Mouse (Mus musculus) heart, postnatal 4 days (tissue): ENCODE data around the gene Cbln4. TPM values are rescaled to one million over a fixed set of nuclear protein-coding genes. Genes with fewer than 3 reads are reported as not detected.

ENCODE experiments used
- DNase-seq: peaks from one replicate; pipeline ENCODE4 v3.0.0; 2021
- total RNA-seq, 2 experiments: library from RNA; stranded (reverse); gene quantifications; 2 replicates each; pipeline ENCODE4 v1.2.3; 2021

Cbln4 gene
- total RNA-seq, result not detected

DNA sequence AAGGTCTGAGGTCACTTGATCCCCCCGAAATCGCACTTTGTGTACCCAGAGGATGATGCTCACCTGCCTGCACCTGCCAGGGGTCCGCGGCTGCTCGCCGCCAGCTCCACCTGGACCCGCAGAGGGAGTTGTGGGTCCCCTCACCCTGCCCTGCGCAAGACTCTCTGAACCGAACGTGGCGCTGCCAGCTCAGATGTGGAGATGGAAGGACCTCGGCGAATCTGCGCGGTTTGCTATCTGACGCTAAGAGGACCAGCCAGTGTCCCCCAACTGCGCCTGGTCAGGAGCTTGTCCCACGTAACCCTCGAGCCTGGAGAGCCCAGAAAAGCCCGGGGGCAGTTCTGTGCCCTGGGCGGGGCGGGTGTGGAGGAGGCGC lies at the start of gene Cbln4:
TSS of gene Cbln4 (minus strand) at position 232 of the 376 bp plus-strand sequence.
- no peak for DNase-seq

DNA sequence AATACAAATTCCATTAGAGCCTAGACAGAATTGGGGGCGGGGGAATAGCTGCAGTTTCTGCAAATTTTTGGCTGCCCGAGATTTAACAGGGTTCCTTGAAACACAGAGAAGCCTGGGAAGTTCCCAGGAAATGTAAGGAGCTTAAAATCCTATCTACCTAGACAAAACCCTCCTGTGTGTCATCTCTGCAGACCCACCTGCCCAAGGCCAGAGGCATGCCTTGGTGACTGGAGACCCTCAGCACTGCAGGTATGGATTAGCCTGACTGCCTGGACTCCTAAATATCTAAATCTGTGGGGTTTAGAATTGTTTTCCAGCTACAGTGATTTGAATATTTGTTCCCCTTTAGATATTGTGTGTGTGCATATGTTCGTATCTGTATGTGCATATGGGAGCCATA lies 35.3 kb upstream of the Cbln4 start:
- DNase-seq, result no peak

DNA sequence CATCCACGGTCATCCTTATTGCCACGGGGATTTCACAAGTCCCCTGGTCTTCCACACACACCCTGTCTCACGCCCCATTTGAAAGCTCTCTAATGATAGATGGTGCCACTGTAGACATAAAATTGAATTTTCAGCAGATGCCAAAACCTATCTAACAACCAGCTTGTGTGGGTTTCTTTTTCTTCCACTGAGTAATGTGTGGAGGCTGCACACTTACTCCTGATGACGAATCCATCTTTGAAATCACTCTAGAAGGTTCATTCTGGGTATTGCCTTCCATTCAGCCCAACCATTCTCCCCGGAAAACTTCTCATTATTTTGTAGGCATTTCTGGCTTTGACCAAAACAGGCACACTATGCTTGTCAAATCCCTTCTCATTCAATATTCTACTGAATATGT lies 33.0 kb upstream of the Cbln4 start:
- DNase-seq, result no peak

DNA sequence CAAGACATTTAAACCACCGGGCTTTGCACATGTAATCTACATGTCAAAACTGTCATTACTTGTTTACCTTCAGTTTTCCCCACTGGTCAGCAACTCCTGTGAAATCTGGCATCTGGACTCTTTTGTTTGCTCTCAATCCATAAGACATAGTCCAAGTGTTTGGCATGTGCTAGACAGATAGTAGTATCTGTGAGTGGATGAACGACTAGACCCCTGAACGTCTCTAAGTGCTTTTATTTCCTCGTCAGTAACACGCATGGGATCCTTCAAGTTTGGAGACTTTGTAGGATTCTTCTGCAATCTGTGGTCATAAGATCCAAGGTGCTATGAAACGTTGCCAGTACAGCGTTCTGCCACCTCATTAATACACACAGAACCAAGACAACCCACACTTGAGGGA lies 19.6 kb upstream of the Cbln4 start:
- DNase-seq, result no peak

DNA sequence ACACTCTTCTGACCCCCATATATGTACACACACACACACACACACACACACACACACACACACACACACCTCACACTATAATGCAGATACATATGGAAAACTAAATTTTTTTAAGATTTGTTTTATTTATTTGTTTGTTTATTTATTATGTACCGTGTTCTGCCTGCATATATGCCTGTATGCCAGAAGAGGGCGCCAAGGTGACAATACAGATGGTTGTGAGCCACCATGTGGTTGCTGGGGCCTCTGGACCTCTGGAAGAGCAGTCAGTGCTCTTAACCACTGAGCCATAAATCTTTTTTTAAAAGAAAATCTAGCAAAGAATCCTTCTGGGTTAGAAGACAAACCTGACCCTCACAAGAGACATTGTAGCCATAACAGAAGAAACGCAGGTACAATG lies 16.5 kb upstream of the Cbln4 start:
- DNase-seq, result no peak

DNA sequence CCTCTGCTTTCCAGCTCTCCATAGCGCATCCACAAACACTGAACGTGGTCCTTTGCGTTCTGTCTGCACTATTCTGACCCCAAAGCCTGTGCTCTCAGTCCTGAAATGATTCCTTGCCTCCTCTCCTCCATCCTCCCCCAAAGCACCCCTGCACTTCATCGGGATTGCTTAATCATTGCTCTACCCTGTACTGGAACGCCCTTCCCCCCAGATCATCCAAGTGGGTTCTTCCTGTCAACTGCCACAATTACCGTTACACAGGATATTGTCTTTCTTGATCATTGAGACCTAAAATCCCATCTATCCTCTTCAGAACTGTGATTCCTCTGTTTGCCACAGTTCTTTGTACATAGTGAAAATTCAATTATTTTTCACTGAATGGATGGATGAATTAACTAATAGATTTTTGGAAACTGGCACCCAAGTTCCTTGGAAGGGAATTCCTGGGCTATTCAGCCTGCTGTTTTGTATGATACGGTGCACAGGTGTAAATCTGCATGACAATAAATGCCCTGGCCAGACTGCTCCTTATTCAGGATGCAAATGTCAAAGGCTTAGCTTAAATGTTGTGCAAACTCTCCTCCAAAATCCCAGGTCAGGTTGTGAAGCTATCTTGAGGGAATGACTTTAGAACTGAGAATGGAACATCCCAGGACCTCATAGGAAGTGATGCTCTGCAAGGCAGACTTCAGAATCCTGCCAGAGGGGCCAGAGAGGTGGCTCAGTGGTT lies 15.8 kb upstream of the Cbln4 start:
- DNase-seq, result no peak

DNA sequence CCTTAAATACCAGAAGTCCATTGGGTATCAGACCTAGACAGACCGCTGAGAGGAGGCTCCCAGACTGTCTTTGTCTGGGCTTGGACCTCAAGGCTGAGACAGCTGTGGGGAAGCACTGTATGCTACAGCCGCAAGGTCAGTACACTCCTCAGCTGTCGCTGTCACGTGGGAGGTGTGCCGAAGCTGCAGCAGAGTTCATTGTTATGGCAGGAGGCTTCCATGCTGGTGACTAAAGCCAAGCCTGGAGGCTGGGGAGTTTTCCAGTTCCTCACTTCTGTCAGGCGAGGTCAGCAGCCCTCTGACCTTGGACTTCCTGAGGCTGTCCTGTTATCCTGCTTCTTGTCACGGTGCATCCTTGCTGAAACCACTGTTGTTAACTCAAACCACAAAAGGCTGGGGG lies 2.7 kb upstream of the Cbln4 start:
- peak; percentile 4 for DNase-seq

DNA sequence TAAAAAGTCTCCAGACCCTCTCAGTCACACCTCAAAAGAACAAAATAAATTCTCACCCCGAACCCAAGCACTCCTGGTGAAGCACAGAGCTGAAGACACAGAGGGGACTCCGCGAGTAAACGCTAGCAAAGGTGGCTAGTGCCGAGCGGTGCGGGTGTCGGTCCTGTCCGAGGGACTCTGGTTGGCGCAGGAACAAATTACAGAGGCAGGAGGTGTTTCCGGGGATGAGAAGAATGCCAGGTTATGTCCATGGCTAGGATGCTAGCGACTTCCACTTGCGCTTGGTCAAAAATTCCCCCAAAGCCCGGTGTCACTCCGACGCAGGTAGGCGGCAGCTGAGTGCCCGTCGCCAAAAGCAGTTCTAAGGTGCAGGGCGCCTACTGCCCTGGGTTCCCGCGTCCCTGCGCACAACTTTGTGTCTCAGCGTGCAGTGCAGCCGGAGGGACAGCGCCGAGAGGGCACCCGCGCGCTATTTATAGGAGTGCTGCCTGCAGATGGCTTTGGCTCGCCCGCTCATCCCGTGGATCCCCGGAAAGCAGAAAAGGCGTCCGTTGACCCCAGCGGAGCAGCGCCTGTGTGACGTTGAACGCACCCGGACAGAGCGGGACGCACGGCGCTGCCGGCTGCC lies 545 bp downstream of the Cbln4 start:
- DNase-seq, result peak; percentile 5

DNA sequence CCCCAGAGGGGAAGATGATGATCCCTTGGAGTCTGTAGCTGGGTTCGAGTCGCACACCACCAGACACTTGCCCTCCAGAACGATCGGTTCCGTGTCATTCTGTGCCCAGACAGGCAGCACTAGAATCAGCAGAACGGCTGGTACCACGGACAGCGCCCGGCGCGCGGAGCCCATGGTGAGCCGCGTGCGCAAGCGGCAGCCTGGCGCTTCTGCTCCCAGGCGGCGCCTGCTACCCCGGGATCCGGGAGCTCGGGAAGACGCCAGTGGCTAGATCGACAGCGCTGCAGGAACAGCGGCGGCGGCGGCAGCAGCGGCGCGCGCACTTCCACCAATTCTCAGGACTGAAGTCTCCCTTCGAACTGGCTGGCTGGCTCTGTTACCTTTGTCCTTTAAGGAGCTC lies 1.1 kb downstream of the Cbln4 start:
- peak; percentile 90 for DNase-seq

DNA sequence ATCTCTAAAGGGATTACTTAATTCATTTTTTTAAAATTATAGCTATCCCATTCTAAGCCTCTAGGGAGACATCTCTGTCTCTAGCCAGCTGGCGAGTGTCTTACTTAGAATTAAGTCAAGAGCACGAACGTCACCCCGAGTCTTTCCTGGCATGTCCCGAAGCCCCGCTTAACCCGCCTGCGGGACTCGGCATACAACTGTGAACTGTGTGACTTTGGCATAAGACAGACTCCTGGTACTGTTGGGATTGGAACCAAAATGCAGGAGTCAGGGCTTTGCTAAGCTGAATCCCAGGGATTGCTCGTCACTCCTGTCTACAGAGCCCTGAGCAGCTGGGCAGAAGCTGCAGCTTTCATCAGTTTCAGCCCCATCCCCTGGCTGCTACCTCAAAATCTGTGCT lies 2.4 kb downstream of the Cbln4 start:
- DNase-seq, result no peak

DNA sequence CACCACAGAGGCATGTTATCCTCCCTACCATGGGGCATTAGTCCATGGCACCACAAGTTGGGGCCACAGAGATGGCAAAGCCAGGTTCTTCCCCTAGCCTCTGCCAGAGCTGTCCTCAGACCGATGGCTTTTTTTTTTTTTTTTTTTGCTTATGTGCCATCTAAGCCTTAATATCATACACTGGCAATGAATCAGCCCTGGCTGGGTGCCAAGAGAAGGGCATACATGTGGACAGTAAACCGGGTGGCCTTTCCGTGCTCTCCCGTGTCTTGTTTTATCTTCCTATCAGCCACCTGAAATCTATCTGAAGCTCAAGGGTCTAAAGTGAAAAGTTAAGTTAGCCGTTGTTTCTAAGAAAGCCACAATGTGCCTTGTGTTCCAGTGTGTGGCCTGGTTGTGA lies 3.7 kb downstream of the Cbln4 start:
- DNase-seq, result no peak

DNA sequence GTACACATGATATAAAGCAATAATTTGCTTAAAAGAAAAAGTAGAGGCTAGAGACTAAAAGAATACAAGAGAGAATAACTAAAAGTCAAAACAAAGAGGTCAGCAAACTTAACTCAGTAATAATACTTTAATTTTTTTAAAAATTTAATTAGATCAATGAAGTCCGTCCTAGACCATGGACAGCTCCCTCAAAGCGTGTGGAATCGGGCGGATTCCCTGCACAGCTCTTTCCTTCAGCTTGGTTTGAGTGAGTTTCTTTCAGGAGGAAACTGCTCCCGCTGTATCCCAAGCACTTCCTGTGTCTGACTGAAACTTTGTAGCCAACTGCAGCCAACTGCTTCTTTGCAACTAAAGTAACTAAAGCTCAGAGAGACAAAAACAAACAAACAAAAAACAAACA lies 9.0 kb downstream of the Cbln4 start:
- no peak for DNase-seq

DNA sequence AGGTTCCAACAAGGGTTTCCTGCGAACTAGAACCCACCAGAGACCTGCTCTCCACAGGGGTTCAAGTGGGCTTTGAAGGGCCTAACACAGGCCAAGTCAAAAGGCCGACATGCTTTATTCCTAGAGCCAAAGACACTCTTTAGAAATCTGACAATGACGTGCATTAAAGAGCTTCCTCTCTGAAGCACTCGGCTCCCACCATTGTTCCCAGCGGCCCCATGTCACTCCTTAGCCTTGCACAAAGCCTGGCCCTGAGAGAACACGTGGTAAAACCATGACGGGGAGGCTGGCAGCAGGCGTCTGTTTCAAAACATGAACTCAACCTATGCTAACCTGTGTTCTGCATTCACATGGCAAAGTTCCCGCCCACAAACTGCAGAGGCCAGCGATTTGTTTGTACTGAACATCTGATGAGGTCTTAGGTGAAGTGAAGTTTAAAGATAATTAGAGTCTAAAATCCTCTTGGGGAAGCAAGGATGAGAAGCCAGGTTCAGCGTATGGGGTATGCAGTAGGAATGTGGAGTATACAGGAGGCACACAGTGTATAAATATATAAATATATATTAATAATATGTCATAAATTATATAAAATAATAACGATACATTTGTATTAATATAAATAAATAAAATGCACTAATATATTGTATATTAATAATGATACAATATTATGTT lies 17.7 kb downstream of the Cbln4 start:
- DNase-seq, result no peak

DNA sequence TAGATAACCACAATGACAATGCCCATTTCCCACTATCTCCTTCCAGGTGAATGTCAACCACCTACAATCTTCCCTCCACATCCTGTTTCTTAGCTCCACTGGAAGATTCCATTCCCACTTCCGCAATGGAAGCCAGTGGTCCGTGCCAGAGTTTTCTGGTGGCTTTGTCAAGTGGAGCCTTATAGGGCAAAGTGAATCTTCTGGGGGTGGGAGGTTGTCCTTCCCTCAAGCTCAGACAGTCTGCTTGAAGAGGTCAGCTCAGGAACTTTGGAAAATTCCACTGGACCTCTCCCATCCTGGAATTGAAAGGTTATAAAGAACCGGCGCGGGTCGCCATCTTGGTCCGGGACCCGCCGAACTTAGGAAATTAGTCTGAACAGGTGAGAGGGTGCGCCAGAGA lies 36.5 kb downstream of the Cbln4 start:
- no peak for DNase-seq

DNA sequence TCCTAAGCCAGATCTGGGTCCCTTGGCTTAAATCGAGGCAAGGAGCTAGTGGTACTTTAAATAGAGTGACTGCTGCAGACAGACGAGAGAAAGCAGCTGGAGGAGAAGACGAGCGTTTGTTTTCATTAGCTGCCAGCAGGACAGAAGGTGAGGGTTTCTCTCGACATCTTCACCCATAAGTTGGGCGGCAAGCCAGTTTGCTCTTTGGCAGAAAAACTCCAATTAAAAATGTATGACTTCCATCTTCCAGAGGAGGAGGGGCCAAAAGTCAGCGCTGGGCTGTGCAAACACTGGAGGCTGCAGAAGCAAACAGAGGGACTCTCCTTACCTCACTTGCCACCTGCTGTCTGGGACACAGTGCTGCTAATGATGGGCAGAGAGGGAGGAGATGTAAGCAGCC lies 37.3 kb downstream of the Cbln4 start:
- DNase-seq, result no peak

DNA sequence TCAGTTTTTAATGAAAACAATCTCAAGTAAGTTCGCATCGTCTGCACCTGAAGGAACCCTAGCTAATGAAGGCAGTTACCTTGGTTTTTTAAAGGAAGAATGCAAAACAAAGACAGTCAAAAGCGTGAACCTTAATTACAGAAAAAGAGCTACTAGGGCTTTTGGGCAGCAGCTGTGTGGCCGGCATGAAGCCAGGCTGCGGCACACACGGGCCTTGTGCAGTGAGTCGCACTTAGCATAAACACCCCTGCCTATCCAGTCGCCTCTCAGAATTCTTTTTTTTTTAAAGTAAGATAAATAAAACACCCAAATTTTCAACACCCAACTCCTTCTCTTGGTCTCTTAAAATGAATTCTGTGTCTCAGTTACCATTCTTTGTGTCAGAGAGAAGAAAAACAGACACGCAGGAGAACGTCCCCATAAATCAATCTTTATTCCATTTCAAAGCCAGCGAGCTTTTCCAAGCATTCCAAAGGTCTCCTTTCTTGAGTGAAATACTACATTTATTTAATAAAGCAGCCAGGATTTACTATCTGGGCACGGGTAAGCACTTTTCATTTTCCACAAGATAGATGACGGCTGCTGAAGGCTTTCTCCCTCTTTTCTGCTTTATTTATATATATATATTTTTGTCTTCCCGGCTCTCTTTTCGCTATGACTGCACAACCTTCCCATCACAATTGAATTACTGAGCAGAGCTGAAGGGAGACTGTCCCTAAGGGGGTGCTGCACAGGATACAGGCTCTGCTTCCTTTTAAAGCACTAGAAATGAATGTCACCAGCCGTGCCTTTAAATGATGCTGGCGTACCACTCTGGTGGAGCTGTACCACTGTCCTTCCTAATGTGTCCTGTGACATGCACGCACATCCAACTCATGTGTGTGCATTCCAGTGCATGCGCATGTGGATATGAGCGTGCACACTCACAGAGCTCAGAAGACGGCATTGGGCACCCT lies 39.0 kb downstream of the Cbln4 start:
- no peak for DNase-seq

DNA sequence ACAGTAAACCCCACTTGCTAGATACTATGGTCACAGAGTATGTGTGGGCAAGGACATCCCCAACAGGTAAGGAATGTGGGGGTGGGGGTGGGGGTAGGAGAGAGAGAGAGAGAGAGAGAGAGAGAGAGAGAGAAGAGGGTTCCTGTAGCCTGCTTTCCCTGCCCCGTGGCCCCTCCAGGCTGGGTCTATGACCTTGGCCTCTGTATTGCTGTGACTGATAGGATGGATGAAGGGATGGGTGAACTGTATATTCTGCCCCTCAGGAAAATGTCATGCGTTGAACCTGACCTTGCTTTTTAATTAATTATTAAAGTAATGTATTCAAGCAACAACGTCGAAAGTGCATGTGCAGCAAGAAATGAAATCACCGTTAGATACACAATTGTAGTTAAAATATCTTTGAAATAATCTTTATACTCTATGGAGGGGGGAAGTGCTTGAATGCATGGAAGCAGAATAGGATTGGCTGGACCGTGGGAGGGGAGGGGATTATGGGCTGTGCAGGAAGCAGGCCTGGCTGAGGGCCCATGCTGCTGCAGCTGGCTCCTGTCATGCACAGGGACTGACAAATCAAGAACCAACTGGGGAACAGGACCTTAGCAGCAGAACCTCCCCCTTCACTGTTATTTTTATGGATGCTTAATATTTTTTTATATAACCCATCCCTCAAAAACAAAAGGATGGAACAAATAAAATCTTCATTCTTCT lies 46.1 kb downstream of the Cbln4 start:
- DNase-seq, result peak; percentile 28

DNA sequence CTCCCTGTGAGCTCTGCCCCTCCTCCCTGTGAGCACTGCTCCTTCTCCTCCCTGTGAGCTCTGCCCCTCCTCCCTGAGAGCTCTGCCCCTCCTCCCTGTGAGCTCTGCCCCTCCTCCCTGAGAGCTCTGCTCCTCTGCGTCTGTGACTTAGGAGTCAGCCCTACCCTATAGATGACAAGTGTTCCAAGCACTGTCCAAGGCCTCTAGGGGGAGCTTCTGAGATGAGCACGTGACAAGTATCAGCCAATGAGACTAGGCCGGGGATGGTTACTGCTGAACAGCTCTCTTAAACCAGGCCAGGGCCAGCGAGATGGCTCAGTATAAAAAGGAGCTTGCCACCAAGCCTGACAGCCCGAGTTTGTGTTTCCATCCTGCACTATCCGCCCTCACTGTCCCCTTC lies 48.4 kb downstream of the Cbln4 start:
- DNase-seq, result no peak

DNA sequence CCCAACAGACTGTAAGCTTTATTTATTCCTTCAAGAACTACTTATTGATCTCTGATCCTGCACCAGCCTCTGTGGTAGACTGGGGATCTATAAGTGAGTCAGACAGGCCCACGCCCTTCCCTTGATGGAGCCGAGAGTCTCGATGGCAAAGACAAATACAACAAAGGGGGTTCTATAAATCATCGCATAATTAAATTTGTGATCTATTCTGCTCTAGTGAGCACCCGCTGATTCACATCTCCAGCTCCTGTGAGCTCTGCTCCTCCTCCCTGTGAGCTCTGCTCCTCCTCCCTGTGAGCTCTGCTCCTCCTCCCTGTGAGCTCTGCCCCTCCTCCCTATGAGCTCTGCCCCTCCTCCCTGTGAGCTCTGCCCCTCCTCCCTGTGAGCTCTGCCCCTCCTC lies 49.0 kb downstream of the Cbln4 start:
- no peak for DNase-seq

DNA sequence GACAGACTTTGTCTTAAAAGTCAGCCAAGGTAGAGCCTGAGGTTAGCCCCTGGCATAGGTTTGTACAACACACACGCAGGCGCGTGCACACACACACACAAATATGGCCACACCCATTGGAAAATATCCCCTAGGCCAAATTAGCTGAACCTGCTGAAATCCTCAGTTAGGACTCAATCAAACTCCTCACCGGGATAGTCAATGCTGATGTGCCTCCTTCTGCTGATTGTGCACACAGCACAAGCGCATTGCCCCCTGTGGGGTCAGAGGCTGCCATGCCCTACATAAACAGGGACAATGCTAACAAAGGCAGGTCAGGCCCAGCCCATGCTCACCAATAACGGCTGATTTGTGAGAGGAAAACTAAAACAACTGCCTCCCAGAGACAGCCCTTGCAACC lies 56.6 kb downstream of the Cbln4 start:
- no peak for DNase-seq
